Mouse (Mus musculus): Measurements from ENCODE around the gene 5730522E02Rik.

The 5730522E02Rik gene

DNA sequence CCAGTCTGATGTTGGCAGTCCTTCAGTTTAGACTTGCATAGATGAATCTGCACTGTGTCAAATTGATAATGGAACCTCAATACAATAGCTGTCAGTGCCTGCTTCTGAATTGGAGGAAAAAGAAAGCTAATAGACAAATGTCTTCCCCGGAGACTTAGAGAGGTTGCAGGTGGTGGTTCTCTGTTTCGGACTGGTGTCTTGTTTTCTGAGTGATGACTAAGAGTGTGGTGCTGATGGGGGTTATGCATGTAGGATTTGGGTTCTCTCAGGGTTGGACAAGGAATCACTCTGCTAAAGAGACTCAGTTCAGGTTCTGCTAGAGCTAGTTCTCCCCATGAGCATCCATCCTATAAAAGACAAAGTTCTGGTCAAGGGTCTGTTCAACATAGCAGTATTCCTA lies 397.1 kb downstream of the 5730522E02Rik start:
- no peak for DNase-seq (ENCODE audit: low spot score)

GRCm38 (mm10) chr11:25787691-25788090 lies 422.9 kb downstream of the 5730522E02Rik start:
- DNase-seq (ENCODE audit: low spot score): no peak

DNA sequence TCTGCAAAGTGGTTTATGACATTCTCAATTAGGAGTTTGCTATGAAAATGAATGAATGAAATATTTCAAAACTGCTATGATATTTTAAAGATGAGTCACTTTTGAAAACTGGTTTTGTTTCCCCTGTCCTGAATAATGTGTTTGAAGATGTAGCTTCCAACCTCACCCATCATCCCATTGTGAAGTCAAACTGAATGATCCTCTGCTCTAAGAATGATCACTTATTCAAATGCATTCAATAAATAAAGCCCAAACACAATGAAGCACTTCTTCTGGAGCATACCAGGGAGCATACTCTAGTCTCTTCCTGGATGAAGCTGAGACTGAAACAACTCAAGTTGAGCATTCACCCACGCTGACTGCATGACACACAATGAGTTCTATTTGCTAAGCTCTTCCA lies 438.3 kb downstream of the 5730522E02Rik start:
- DNase-seq (ENCODE audit: low spot score): no peak

DNA sequence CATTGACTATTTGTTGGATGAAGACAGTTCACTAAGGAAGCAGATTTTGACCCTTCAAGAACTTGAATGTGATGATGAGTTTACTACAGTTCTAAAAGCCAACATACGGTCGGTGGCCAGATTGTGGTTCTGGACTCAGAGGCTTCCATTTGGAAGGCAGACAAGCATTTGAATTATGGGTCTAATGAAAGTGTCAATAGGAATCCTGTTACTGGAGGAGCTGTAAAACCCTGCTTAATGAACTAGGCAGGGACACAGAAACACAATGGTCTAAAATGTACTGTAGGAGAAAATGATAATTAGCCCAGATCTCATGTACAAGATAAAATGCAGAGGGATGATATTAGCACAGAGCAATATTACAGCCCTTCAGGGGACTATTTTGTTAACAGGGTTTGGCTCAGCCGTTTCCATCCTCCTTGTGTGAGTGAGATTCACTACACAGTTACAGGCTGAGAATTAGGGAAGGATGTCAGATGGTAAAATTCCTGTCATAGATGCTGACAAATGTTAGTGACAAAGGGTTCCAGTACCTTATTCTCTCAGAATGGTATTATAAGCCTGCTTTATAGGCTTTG lies 439.5 kb downstream of the 5730522E02Rik start:
- DNase-seq (ENCODE audit: low spot score): no peak

GRCm38 (mm10) chr11:25767584-25768333 lies 442.8 kb downstream of the 5730522E02Rik start:
- no peak for DNase-seq (ENCODE audit: low spot score)

DNA sequence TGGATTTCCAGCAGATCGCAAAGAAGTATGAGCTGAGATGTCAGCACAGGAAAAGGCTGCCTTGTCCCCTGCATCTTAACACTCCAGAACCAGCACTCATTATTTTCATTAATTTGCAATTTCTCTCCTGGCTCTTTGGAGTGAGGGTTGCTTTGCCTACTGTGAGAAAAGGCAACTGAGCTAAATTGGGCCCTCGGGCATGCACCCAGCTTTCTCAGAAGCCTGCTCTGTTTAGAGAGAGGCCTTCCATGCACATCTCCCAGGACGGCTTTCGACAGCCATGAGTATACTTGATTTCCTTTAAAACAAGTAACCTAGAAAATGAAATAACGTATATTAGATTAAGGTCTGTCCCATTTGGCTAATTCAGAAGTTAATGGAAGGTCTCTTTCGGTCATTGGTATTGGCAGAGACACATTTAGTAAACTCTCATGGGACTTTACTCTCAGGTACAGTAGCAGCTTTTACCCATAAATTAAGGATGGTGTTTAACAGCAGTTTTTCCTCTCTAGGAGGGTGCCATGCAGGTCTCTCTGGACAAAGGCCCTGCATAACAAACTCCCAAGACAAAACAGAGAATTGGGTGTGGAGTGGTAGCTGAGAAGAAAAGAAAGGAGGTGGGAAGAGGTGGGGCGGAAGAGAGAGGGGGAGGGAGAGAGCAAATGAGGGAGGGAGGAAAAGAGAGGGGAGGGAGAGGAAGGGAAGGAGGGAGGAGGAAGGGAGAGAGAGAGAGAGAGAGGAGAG lies 457.2 kb downstream of the 5730522E02Rik start:
- no peak for DNase-seq (ENCODE audit: low spot score)

DNA sequence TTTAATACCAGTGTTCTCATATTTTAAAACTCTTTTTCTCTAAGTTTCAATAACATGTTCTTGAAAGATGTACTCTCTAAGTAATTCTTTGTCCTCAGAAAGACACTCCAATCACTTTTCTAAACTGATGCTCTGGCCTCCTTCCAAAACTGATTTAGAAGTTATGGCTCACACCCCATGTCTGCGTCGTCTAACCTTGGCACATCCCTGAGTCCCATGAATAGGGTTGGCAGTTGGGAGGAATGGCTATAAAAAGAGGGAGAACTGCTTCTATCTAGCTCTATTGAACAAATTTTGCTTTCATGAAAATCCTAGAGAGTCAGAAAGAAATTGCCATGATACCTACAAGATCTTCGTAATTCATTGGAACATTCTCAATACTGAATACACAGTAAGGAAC lies 458.1 kb downstream of the 5730522E02Rik start:
- no peak for DNase-seq (ENCODE audit: low spot score)

- DNase-seq (ENCODE audit: low spot score): no peak
These were observed 463.3 kb downstream of the 5730522E02Rik start for GRCm38 (mm10) chr11:25747098-25747862.

- DNase-seq (ENCODE audit: low spot score): no peak
These were observed 466.9 kb downstream of the 5730522E02Rik start for GRCm38 (mm10) chr11:25743664-25744063.

DNA sequence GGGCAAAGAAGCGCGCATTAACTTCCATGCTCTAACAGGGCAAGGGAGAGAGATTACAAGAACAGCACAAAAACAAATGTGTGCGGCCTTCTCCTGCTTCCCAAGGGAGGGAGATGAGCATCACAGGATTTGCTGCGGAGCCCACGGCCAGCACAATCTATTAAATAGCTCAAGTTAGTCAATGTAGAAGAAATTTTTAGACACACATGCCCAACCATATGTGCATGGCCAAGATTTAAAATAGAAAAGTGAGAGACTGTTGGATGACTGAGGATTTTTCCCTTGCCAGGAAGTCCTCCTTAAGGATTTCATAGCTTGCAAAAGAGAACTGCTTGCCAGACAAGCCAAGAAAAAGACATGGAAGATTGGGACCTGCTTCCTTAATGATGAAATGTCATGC lies 473.3 kb downstream of the 5730522E02Rik start:
- no peak for DNase-seq (ENCODE audit: low spot score)

GRCm38 (mm10) chr11:25729476-25729875 lies 481.1 kb downstream of the 5730522E02Rik start:
- no peak for DNase-seq (ENCODE audit: low spot score)

DNA sequence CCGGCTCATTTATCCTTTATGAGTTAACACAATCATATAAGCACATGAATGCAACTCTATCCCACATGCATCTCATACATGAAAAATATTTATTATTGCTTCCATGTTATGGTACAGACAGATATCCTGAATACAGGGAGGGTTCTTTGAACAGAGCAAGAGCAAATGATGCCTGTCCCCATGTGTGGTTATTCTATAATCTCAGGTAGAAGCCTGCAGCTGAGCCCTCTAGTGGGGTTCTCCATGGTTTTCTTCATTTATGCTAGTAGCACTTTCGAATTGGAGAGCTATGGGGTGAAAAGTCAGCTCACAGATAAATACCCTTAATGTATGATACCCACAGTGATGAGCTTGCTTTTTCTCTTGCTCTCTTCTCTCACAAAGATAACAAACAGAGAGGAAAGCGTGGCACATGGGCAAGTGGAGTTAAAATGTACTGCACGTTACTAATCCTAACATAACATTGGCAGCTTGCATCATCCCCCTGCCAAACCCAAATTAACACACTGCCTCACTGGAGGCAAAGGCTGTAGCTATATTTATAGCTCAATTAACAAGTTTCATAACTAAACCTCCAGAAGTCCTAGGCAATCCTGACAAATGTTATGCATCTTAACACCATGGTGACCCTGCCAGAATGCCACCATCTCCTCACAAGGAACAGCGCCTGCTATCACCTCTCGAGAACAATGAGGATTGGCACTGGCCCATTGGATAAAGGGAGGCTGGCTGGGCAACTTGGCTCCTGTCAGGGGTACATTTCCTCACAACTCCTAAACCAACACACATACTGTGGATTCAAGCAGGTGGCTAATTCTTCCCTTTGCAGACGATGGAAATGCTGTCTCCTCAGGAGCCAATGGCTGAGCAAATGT lies 494.9 kb downstream of the 5730522E02Rik start:
- DNase-seq (ENCODE audit: low spot score): no peak

DNA sequence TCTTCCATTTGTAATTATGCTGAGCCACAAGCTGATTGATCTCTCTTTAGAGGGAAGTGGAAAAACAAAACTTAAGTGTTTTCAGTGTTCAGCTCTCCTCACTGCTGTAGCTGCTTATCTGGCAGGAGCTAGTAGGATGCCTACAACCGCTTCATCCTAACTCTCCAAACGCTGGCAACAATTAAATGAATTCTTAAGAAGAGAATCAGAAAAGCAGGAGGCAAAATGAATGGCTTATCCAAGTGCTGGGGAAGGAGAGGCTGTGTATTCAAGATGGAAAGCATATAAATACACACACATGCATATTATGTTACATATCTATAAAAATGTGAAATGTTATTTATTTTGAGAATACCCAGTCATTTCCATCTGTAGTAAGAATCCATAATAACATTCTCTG lies 500.0 kb downstream of the 5730522E02Rik start:
- DNase-seq (ENCODE audit: low spot score): no peak

DNA sequence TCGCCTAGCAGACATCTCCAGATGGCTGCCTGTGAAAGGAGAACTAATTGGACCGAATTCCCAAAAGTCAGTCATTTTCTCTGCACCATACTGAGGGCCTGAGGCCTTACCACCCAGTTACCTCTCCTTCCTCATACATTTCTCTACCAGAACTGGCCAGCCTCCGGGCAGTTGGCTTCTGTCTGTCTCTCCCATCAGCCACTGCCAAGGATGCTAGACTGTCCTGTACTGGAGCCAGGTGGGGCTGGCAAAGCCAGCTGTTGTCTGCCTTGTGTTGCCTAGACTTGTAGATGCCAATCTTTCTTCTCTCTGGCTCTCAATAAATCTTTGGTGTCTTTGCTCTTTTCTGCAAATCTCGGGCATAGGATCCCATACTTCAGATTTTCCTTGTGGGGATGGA lies 500.7 kb downstream of the 5730522E02Rik start:
- no peak for DNase-seq (ENCODE audit: low spot score)

GRCm38 (mm10) chr11:25704332-25705168 lies 506.0 kb downstream of the 5730522E02Rik start:
- DNase-seq (ENCODE audit: low spot score): no peak

DNA sequence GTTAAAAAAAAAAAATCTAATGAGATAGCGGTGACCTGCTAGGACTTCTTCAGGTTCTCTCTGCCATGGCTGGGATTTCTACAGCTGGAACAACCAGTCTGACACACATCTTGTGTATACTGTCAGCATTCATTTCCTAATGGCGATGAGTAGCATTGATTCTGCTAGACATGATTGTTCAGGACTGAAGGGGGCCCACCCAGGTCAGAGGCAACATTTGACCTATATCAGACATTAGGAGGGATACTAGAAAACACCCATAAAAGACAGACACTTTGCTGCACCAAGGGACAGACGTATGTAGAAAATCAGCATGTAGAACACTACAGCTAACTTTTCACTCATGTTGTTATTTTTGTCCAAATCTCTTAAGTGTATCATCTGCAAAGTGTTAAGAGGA lies 507.8 kb downstream of the 5730522E02Rik start:
- DNase-seq (ENCODE audit: low spot score): no peak

- DNase-seq (ENCODE audit: low spot score): no peak
These were observed 512.9 kb downstream of the 5730522E02Rik start for GRCm38 (mm10) chr11:25697508-25698193.

DNA sequence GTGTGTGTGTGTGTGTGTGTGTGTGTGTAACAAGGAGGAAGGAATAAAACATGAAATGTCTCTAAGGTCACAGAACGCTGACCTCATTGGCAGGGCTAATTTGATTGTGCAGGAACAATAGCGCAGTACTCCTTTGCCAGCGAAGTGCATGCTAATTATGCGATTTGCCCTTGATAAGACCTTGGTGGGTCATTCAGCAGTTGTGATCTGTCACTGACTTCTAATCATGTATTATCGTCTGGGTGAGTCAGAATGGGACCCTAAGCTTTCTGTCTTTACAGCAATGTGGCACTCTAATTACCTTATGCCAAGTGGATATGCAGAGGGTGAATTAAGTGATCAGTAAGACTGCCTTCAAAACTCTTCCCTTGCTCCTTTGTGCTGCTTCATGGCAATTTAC lies 514.4 kb downstream of the 5730522E02Rik start:
- DNase-seq (ENCODE audit: low spot score): no peak

DNA sequence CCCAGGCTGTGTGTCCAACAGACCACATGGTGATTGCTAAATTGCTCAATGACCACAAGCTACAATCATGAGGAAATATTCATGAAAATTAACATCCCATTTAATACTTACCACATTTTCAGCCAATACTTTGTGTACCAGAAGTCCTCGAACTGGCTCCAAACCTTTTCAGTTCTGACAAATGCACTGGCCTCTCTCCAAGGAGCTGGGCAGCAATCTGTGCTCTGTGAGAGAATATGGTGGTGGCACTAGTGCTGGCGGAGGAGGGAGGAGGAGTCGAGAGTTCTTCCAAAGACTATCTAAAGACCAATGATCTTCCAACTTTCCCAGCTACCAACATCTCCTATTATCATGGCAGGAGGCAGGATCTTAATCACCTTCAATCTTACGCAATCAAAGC lies 525.8 kb downstream of the 5730522E02Rik start:
- no peak for DNase-seq (ENCODE audit: low spot score)

DNA sequence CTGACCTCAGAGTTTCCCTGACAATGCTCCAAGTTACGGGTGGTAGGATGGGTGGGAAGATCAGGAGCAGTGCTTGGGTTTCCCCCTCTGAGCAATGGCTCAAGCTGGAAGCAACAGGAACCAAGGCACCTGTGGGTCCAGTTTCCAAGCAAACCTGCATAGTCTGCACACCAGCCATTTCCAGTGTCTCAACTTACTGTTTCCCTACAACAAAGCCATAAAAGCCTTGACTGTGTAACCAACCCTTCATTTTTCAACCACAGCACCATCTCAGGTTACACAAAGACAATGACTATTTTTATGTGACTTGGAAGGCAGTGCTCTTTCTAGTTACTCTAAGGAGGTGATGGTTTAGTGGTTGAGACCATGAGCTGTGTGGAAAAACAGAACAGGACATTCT lies 530.7 kb downstream of the 5730522E02Rik start:
- no peak for DNase-seq (ENCODE audit: low spot score)

Measured in lung, postnatal 25 days (tissue).